Mouse (Mus musculus) C2C12 (cell line): Measurements from ENCODE around the gene Thap4. TPM values are rescaled to one million over a fixed set of nuclear protein-coding genes. Genes with fewer than 3 reads are reported as not detected.

Source experiments
- H3K27me3 ChIP-seq: one replicate; pipeline ENCODE4 v1.6.1; 2011; ENCODE audit not compliant: control insufficient read depth, insufficient read depth, insufficient read length
- H3K36me3 ChIP-seq: one replicate; pipeline ENCODE4 v1.6.1; 2011; ENCODE audit not compliant: control insufficient read depth, insufficient read depth
- H3K4me3 ChIP-seq: one replicate; pipeline ENCODE4 v1.5.1; 2011; ENCODE audit warnings: mild to moderate bottlenecking, control low read depth; ENCODE audit not compliant: poor library complexity, insufficient read depth, severe bottlenecking
- H3K79me2 ChIP-seq: one replicate; pipeline ENCODE4 v1.6.1; 2011; ENCODE audit not compliant: control insufficient read depth, insufficient read depth
- H3K79me3 ChIP-seq: one replicate; pipeline ENCODE4 v1.6.1; 2011; ENCODE audit warnings: low read depth, control low read depth
- H3ac ChIP-seq: one replicate; pipeline ENCODE3; 2011; ENCODE audit warnings: low read depth; ENCODE audit not compliant: control insufficient read depth, insufficient read length
- CEBPB ChIP-seq: IDR thresholded peaks from one replicate; pipeline ENCODE4 v1.6.1; 2011; ENCODE audit warnings: low read depth, mild to moderate bottlenecking, control low read depth, moderate library complexity
- CTCF ChIP-seq: IDR thresholded peaks from one replicate; pipeline ENCODE4 v1.5.1; 2011; ENCODE audit not compliant: control insufficient read depth, insufficient read depth, insufficient read length
- FOSL1 ChIP-seq: IDR thresholded peaks from one replicate; pipeline ENCODE4 v1.8.0; 2011; ENCODE audit warnings: mild to moderate bottlenecking, low read length; ENCODE audit not compliant: poor library complexity, insufficient read depth, severe bottlenecking
- MAX ChIP-seq: IDR thresholded peaks from one replicate; pipeline ENCODE4 v1.6.1; 2011; ENCODE audit warnings: mild to moderate bottlenecking, control low read depth
- MYOD1 ChIP-seq: IDR thresholded peaks from one replicate; pipeline ENCODE4 v1.6.1; 2011; ENCODE audit warnings: low read depth; ENCODE audit not compliant: control insufficient read depth, insufficient read length
- MYOG ChIP-seq: IDR thresholded peaks from one replicate; pipeline ENCODE4 v1.6.1; 2011; ENCODE audit not compliant: control insufficient read depth, insufficient read length; ENCODE audit errors: extremely low read depth
- USF1 ChIP-seq: IDR thresholded peaks from one replicate; pipeline ENCODE4 v1.6.1; 2011; ENCODE audit warnings: low read depth, mild to moderate bottlenecking, control low read depth, moderate library complexity
- polyA plus RNA-seq: library from polyadenylated mRNA; unstranded; fragments of >200 nt; fragmentation: generic; extraction: Trizol; gene quantifications from one replicate; pipeline ENCODE4 v1.2.1, GENCODE M21; 2012; ENCODE audit warnings: missing spikeins

Gene Thap4
- polyA plus RNA-seq, 1 experiment, result 65.2 TPM

DNA sequence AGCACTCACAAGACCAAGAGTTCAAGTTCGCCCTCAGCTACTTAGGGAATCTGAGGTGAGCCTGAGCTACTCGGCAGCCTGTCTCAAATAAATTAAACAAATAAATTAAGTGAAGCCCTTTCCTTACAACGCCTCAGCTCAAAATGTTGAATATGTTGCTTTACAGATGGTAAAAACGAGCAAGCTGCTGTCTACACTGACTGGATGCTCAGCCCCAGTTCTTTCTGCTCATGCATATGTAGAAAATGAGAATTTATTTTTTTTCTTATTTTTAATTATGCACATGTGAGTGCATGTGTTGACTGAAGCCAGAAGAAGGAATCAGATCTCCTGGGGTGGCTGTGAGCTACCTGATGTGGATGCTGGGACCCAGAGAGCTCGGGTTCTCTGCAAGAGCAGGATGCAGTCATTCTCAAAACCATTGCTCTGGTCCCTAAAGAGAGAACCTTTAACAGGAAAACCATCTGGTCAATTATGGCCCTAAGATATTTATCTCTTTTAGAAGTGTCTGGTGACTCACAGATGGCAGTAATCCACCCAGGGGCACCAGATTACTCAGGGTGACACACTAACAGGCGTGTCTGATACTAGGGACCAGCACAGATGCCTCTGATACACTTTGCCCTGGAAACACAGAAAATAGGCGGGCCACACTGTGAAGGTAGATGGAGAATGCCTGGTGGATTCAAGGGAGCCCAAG is 98.2 kb downstream of the Thap4 start:
- no peak for TF ChIP-seq MYOG
- TF ChIP-seq MAX, result no peak
- TF ChIP-seq USF1, result no peak
- no peak for TF ChIP-seq FOSL1
- no peak for TF ChIP-seq CTCF
- no peak for TF ChIP-seq CEBPB
- TF ChIP-seq MYOD1, result no peak
- Histone ChIP-seq H3K79me3 (no peaks in the 10 kb centered on the region), H3K27me3 (no peaks in the 10 kb centered on the region), H3K36me3 (no peaks in the 10 kb centered on the region), H3ac (no peak overlapping the region), H3K79me2 (no peaks in the 10 kb centered on the region), H3K4me3 (no peak overlapping the region)

DNA sequence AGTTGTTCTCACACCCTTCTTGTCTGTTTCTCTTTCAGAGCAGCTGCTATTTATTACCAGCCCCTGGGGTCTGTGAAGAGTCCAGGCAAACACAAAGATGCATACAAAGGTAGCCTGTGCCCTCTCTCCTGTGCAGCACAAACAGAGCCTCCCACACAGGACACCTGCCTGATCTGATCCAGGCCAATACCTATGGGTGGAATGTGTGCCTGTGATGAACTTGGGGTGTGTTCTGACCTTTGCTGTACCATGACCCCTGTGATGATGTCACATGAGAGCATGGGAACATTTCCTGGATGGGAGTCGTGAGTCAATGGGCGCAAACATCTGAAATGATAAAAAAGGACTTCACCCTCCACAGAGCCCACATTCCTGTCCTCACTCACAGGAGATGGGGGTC is 99.9 kb downstream of the Thap4 start:
- no peak for TF ChIP-seq CEBPB
- no peak for TF ChIP-seq USF1
- TF ChIP-seq MYOG, result no peak
- TF ChIP-seq CTCF, result no peak
- TF ChIP-seq MYOD1, result no peak
- no peak for TF ChIP-seq MAX
- H3ac ChIP-seq, result no peak overlapping the region
- no peaks in the 10 kb centered on the region for H3K79me2 ChIP-seq
- no peaks in the 10 kb centered on the region for H3K79me3 ChIP-seq
- no peaks in the 10 kb centered on the region for H3K27me3 ChIP-seq
- H3K36me3 ChIP-seq, result no peaks in the 10 kb centered on the region
- no peak overlapping the region for H3K4me3 ChIP-seq

DNA sequence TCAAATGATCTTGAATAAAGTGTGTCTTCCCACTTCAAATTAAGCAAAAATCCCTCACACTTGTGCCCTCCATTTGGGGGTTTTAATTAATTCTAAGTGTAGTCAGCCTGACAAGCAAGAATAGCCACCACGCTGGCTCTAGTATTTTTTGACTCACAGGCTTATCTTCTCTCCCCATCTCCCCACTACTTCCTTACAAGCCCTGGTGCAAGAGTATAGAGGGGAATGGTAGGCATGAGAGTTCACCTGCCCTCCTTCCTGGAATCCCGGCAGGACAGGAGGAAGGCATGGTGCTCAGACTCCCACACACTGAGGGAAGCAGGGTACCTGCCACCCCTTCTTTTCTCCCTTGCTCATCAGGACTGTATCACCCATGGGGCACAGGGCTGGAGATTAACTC is 100.4 kb downstream of the Thap4 start:
- H3K79me3 ChIP-seq, result no peaks in the 10 kb centered on the region
- no peak overlapping the region for H3ac ChIP-seq
- H3K79me2 ChIP-seq, result no peaks in the 10 kb centered on the region
- no peak for TF ChIP-seq FOSL1
- TF ChIP-seq MYOD1, result no peak
- no peak for TF ChIP-seq MYOG
- TF ChIP-seq MAX, result no peak
- TF ChIP-seq CEBPB, result no peak
- no peak for TF ChIP-seq USF1
- TF ChIP-seq CTCF, result no peak
- H3K27me3 ChIP-seq, result no peaks in the 10 kb centered on the region
- no peak overlapping the region for H3K4me3 ChIP-seq
- H3K36me3 ChIP-seq, result no peaks in the 10 kb centered on the region

Other genes starting within 250 kb of the Thap4 start
- gene Farp2, start 242.8 kb downstream of the Thap4 start, polyA plus RNA-seq, result 3.0 TPM
- gene Stk25, start 96.2 kb downstream of the Thap4 start, polyA plus RNA-seq, result 57.6 TPM
- 219 TPM for gene Bok, start 69.2 kb downstream of the Thap4 start, polyA plus RNA-seq
- gene Atg4b, start 3.4 kb downstream of the Thap4 start, polyA plus RNA-seq, result 43.4 TPM
- 255 TPM for gene Dtymk, start 47.1 kb upstream of the Thap4 start, polyA plus RNA-seq
- gene Ing5, start 49.1 kb upstream of the Thap4 start, polyA plus RNA-seq, result 6.1 TPM
- gene D2hgdh, start 70.0 kb upstream of the Thap4 start, polyA plus RNA-seq, result 6.6 TPM
- not detected for gene Gal3st2, start 106.4 kb upstream of the Thap4 start, polyA plus RNA-seq
- not detected for gene Gal3st2b, start 163.4 kb upstream of the Thap4 start, polyA plus RNA-seq
- not detected for gene Gal3st2c, start 235.6 kb upstream of the Thap4 start, polyA plus RNA-seq